Comparison of ENCODE assay signal across 26 mouse cellular contexts in genomic region chr9:85388775-85389393, GRCm38 (mm10).
A peak's percentile ranks its signal among the peaks of the same experiment; 100 is the strongest.
DNase-seq lines count a peak whose midpoint lies in the region; ATAC-seq and TF ChIP-seq lines count a peak whose summit lies in the region.
"Had no signal": no experiment of that assay in that cellular context is flagged by ENCODE, and none has a peak within 500 bp of the region (broad histone marks: within the 10 kb centered on the region; RNA-seq: fewer than 3 reads in every experiment).

No protein-coding gene starts in this region.

- peaks cover 0 to 7% of the 10 kb centered on the region in 2 experiments; a peak in 1 of 4 replicates for H3K4me1 ChIP-seq in CH12.LX (ENCODE audit: control insufficient read depth in 1 of 2, insufficient read depth in 2 of 2)
- H3K4me1 ChIP-seq: forebrain, embryonic 10.5 days; forebrain, embryonic 13.5 days; heart, embryonic 10.5 days; heart, embryonic 13.5 days had no signal

- H3K4me2 ChIP-seq in CH12.LX (ENCODE audit: insufficient read depth, low read depth, poor library complexity, severe bottlenecking) = peak overlapping the region; percentile 26; the same call in 1 of the 2 replicates
- H3K4me2 ChIP-seq: forebrain, embryonic 13.5 days; heart, embryonic 13.5 days; hindbrain, embryonic 14.5 days had no signal

- dilution Hi-C loops in CH12.LX (cut with MboI; ENCODE audit: extremely low pct_ligation_motif_present, extremely low pct_unique_long_range_greater_than_20kb, low sequenced_read_pairs) = no loop called here

- no peaks in the 10 kb centered on the region for H3K79me2 ChIP-seq in CH12.LX (replicated peaks; ENCODE audit: control insufficient read depth, extremely low read depth, insufficient read depth, poor library complexity, severe bottlenecking)

- no peaks in the 10 kb centered on the region for H3K36me3 ChIP-seq in CH12.LX (replicated peaks in 1 of 2; ENCODE audit: control insufficient read depth in 1 of 2, insufficient read depth in 1 of 2, low read length in 1 of 2)
- H3K36me3 ChIP-seq: forebrain, embryonic 10.5 days; G1E; heart, embryonic 10.5 days; heart, embryonic 13.5 days had no signal

- no peak overlapping the region for H3K27ac ChIP-seq in CH12.LX (ENCODE audit: insufficient read depth, low read depth)
- H3K27ac ChIP-seq: forebrain, embryonic 10.5 days; forebrain, embryonic 13.5 days; heart, embryonic 10.5 days; heart, embryonic 13.5 days; hindbrain, embryonic 14.5 days; hindbrain, postnatal 0 days had no signal

- TF ChIP-seq POLR2A in CH12.LX (IDR thresholded peaks at IDR 0.05; ENCODE audit: low read depth, low read length) = no peak

- in situ Hi-C loops in CH12.LX (cut with MboI; ENCODE audit: low pct_ligation_motif_present, low pct_unique_long_range_greater_than_20kb, low sequenced_read_pairs) = no loop called here

- H3K9me3 ChIP-seq in CH12.LX (replicated peaks; ENCODE audit: low read length) = no peaks in the 10 kb centered on the region
- H3K9me3 ChIP-seq: forebrain, embryonic 10.5 days; forebrain, embryonic 13.5 days; G1E; heart, embryonic 10.5 days; heart, embryonic 13.5 days had no signal

- H3K9ac ChIP-seq in CH12.LX (ENCODE audit: insufficient read depth, low read depth) = no peak overlapping the region
- H3K9ac ChIP-seq: forebrain, embryonic 13.5 days; heart, embryonic 13.5 days; hindbrain, embryonic 14.5 days had no signal

- no peak for TF ChIP-seq RAD21 in CH12.LX (IDR thresholded peaks at IDR 0.05; ENCODE audit: low read depth, low read length)

- H3K4me3 ChIP-seq in CH12.LX (replicated peaks in 1 of 3; ENCODE audit: low read depth in 2 of 3, low read length in 2 of 3, poor library complexity in 1 of 3) = no peak overlapping the region
- H3K4me3 ChIP-seq: forebrain, embryonic 10.5 days; forebrain, embryonic 13.5 days; heart, embryonic 10.5 days; heart, embryonic 13.5 days had no signal

- peak; percentile 37 for DNase-seq in A20 (ENCODE audit: low read depth, low spot score)
- peak; percentile 6 for DNase-seq in CH12.LX (ENCODE audit: extremely low read depth)
- DNase-seq in layer of hippocampus, adult 9-10 months (ENCODE audit: low spot score) = no peak
- DNase-seq in cerebellum, adult 9-10 months = no peak
- DNase-seq in embryo, embryonic 11 days = no peak
- DNase-seq: adrenal gland, adult 2 months; adrenal gland, postnatal 14 days; cerebellum, adult 11-12 months; cerebellum, adult 8-10 months; cerebellum, postnatal 14 days; gastrocnemius, postnatal 10 days; gastrocnemius, postnatal 36 days; heart, adult 18-20 months; heart, postnatal 14 days; heart, postnatal 4 days had no signal

- no peaks in the 10 kb centered on the region for H3K27me3 ChIP-seq in CH12.LX (replicated peaks)
- H3K27me3 ChIP-seq: forebrain, embryonic 13.5 days; heart, embryonic 13.5 days had no signal

- no peak for TF ChIP-seq CTCF in CH12.LX (conservative IDR thresholded peaks at IDR 0.05 in 1 of 2, IDR thresholded peaks at IDR 0.05 in 1 of 2; ENCODE audit: low read depth in 2 of 2, low read length in 2 of 2)

- ATAC-seq in common myeloid progenitor, adult 5-6 weeks (replicated peaks; ENCODE audit: low read depth, poor library complexity, severe bottlenecking) = peak; percentile 42; the same call in 1 of the 2 replicates
- peak; percentile 81 for ATAC-seq in megakaryocyte, adult 5-6 weeks (ENCODE audit: poor library complexity, severe bottlenecking)
- ATAC-seq: forebrain, embryonic 13.5 days; forebrain, embryonic 16.5 days; hindbrain, postnatal 0 days; intestine, postnatal 0 days had no signal

- TF ChIP-seq EP300 in CH12.LX (IDR thresholded peaks at IDR 0.05; ENCODE audit: low read length) = no peak

TF ChIP-seq in CH12.LX, 34 proteins besides CTCF, POLR2A, EP300 and RAD21:
- TF ChIP-seq IRF4 (IDR thresholded peaks at IDR 0.05; ENCODE audit: low read depth, low read length) = peak; percentile 18; the same call in 1 of the 2 replicates
- TF ChIP-seq MEF2A (IDR thresholded peaks at IDR 0.05; ENCODE audit: borderline replicate concordance, low read depth, low read length) = 0 out of 2 replicates have a peak, but pooled peaks have one; percentile 12
- TF ChIP-seq HCFC1 (IDR thresholded peaks at IDR 0.05; ENCODE audit: low read depth, low read length) = no peak
- TF ChIP-seq UBTF (IDR thresholded peaks at IDR 0.05; ENCODE audit: low read depth, low read length) = no peak
- no peak for TF ChIP-seq MAZ (IDR thresholded peaks at IDR 0.05; ENCODE audit: low read depth, low read length)
TF ChIP-seq in CH12.LX: peak in this region for 2.

Comparison
In these comparisons a context has a peak if more than half of its experiments do, and no peak if none do; other contexts are left out.
1. DNase-seq: peak in A20 (single experiment) and CH12.LX (single experiment); none in layer of hippocampus, adult 9-10 months (single experiment), cerebellum, adult 9-10 months (single experiment) and embryo, embryonic 11 days (single experiment).